Mouse (Mus musculus) E14TG2a.4 (cell line): ENCODE data around the gene Eya2.

Source experiments
- CTCF ChIP-seq: conservative IDR thresholded peaks from 2 replicates; pipeline ENCODE4 v1.5.1; 2014; ENCODE audit warnings: low read length
- NANOG ChIP-seq: IDR thresholded peaks from 2 replicates; pipeline ENCODE4 v1.6.1; 2014; ENCODE audit warnings: borderline replicate concordance, low read length, mixed read lengths
- POU5F1 ChIP-seq: IDR thresholded peaks from 2 replicates; pipeline ENCODE4 v1.6.1; 2014; ENCODE audit warnings: low read length, borderline replicate concordance

GRCm38 (mm10) chr2:165768805-165769358 is 174.1 kb downstream of the Eya2 start:
- TF ChIP-seq CTCF (no peak), POU5F1 (no peak), NANOG (no peak)
